13 mouse cellular contexts compared by ENCODE assay signal in genomic region chrX:103183536-103183935, GRCm38 (mm10). TPM values are rescaled to one million over a fixed set of nuclear protein-coding genes. Genes with fewer than 3 reads are reported as not detected.
DNase-seq lines count a peak whose midpoint lies in the region; ATAC-seq and TF ChIP-seq lines count a peak whose summit lies in the region.
"Had no signal": no experiment of that assay in that cellular context is flagged by ENCODE, and none has a peak within 500 bp of the region (broad histone marks: within the 10 kb centered on the region; RNA-seq: fewer than 3 reads in every experiment).

No protein-coding gene starts in this region.

- no peak overlapping the region for H3K27ac ChIP-seq in liver, postnatal 0 days (ENCODE audit: low read depth)
- H3K27ac ChIP-seq in liver, embryonic 12.5 days: no peak overlapping the region
- no peak overlapping the region for H3K27ac ChIP-seq in neural tube, embryonic 12.5 days
- H3K27ac ChIP-seq: forebrain, embryonic 12.5 days; heart, embryonic 10.5 days; stomach, embryonic 15.5 days had no signal

- H3K4me3 ChIP-seq in liver, postnatal 0 days (ENCODE audit: low read depth, low read length): no peak overlapping the region
- H3K4me3 ChIP-seq in liver, embryonic 12.5 days: no peak overlapping the region
- no peak overlapping the region for H3K4me3 ChIP-seq in neural tube, embryonic 12.5 days
- H3K4me3 ChIP-seq: forebrain, embryonic 12.5 days; heart, embryonic 10.5 days; stomach, embryonic 15.5 days had no signal

- DNase-seq in cerebellum, postnatal 10 days: peak; percentile 65 to 66
- no peak for DNase-seq in cerebellum, adult 9-11 months
- DNase-seq in liver, postnatal 0 days: no peak
- peak; percentile 13 to 26 for DNase-seq in cerebellum, postnatal 36 days
- DNase-seq: liver had no signal

- no peak for ATAC-seq in liver, postnatal 0 days
- ATAC-seq in liver, embryonic 12.5 days: no peak
- no peak for ATAC-seq in neural tube, embryonic 12.5 days (ENCODE audit: low FRiP score, low read depth)
- no peak for ATAC-seq in erythroid progenitor cell, adult 5-6 weeks (replicated peaks; ENCODE audit: low FRiP score, poor library complexity, severe bottlenecking)
- no peak for ATAC-seq in activated CD4-positive, CD25-positive, alpha-beta regulatory T cell, adult 4 months

- H3K9me3 ChIP-seq in liver, postnatal 0 days (ENCODE audit: low read length): no peaks in the 10 kb centered on the region
- no peaks in the 10 kb centered on the region for H3K9me3 ChIP-seq in liver, embryonic 12.5 days (replicated peaks)
- H3K9me3 ChIP-seq in neural tube, embryonic 12.5 days: no peaks in the 10 kb centered on the region
- H3K9me3 ChIP-seq: forebrain, embryonic 12.5 days; heart, embryonic 10.5 days; stomach, embryonic 15.5 days had no signal

- no peak overlapping the region for H3K4me2 ChIP-seq in liver, postnatal 0 days (ENCODE audit: low read depth, low read length)
- H3K4me2 ChIP-seq in liver, embryonic 12.5 days: no peak overlapping the region
- H3K4me2 ChIP-seq in neural tube, embryonic 12.5 days (replicated peaks): peak overlapping the region; percentile 12; the same call in 1 of the 2 replicates
- H3K4me2 ChIP-seq: forebrain, embryonic 12.5 days; stomach, embryonic 15.5 days had no signal

- TF ChIP-seq EP300 in liver, postnatal 0 days (IDR thresholded peaks at IDR 0.05; ENCODE audit: low read depth): no peak

- no peak overlapping the region for H3K9ac ChIP-seq in liver, postnatal 0 days (replicated peaks)
- H3K9ac ChIP-seq in liver, embryonic 12.5 days: no peak overlapping the region
- no peak overlapping the region for H3K9ac ChIP-seq in neural tube, embryonic 12.5 days
- H3K9ac ChIP-seq: forebrain, embryonic 12.5 days; stomach, embryonic 15.5 days had no signal

- H3K4me1 ChIP-seq in liver, postnatal 0 days (ENCODE audit: insufficient read depth): no peaks in the 10 kb centered on the region
- no peaks in the 10 kb centered on the region for H3K4me1 ChIP-seq in liver, embryonic 12.5 days
- H3K4me1 ChIP-seq in neural tube, embryonic 12.5 days: no peaks in the 10 kb centered on the region
- H3K4me1 ChIP-seq: forebrain, embryonic 12.5 days; heart, embryonic 10.5 days; stomach, embryonic 15.5 days had no signal

- no peaks in the 10 kb centered on the region for H3K36me3 ChIP-seq in liver, postnatal 0 days (replicated peaks; ENCODE audit: insufficient read depth, low read length)
- H3K36me3 ChIP-seq in liver, embryonic 12.5 days: no peaks in the 10 kb centered on the region
- no peaks in the 10 kb centered on the region for H3K36me3 ChIP-seq in neural tube, embryonic 12.5 days
- H3K36me3 ChIP-seq: forebrain, embryonic 12.5 days; heart, embryonic 10.5 days; stomach, embryonic 15.5 days had no signal

- TF ChIP-seq CTCF in liver, postnatal 0 days (IDR thresholded peaks at IDR 0.05; ENCODE audit: low read depth): peak; percentile 36

- H3K27me3 ChIP-seq in liver, postnatal 0 days (ENCODE audit: insufficient read depth, low read length): peaks cover 20% of the 10 kb centered on the region
- H3K27me3 ChIP-seq in liver, embryonic 12.5 days (replicated peaks): peaks cover 28% of the 10 kb centered on the region
- peaks cover 9% of the 10 kb centered on the region for H3K27me3 ChIP-seq in neural tube, embryonic 12.5 days (replicated peaks)

RNA-seq across cellular contexts. Expression of gene Nap1l2, which starts 2.9 kb away (rescaled TPM):
- not detected in 2 replicates for polyA plus RNA-seq in liver, postnatal 0 days (2015; fragmentation: Nextera tagmentation; extraction: Ambion mirVana)
- polyA plus RNA-seq in liver, embryonic 12.5 days (2016; fragmentation: Nextera tagmentation; extraction: Ambion mirVana): 0.24 and 0.27 TPM in 2 replicates
- polyA plus RNA-seq in neural tube, embryonic 12.5 days (2016; fragmentation: Nextera tagmentation; extraction: Ambion mirVana): 45.8 and 52.3 TPM in 2 replicates
- not detected in 2 replicates for total RNA-seq in erythroid progenitor cell, adult 5-6 weeks (2015; ENCODE audit: low replicate concordance)
- not detected in 2 replicates for total RNA-seq in erythroid progenitor cell, adult 5-6 weeks (2017; ENCODE audit: low replicate concordance)
- not detected for polyA plus RNA-seq in activated CD4-positive, CD25-positive, alpha-beta regulatory T cell, adult 4 months (2017; shearing (Covaris generic))
- polyA plus RNA-seq: large intestine, adult 2 months had no signal

Comparison
In these comparisons a context has a peak if more than half of its experiments do, and no peak if none do; other contexts are left out.
1. DNase-seq: peak in cerebellum, postnatal 10 days (2 of 2) and cerebellum, postnatal 36 days (2 of 2); none in cerebellum, adult 9-11 months (single experiment) and liver, postnatal 0 days (single experiment).
2. RNA of gene Nap1l2, which starts 2.9 kb away (polyA plus RNA-seq): 45.8 to 52.3 TPM in neural tube, embryonic 12.5 days; 0.24 to 0.27 TPM in liver, embryonic 12.5 days, not detected in liver, postnatal 0 days and not detected in activated CD4-positive, CD25-positive, alpha-beta regulatory T cell, adult 4 months; every median in the first group is over 10 times any median in the second.